Mouse (Mus musculus) right cerebral cortex, postnatal 25 days (tissue): ENCODE measurements around the gene Ssxb3.
"Not testable (repeated sequence)": the region's sequence is repeated elsewhere in the genome, so short reads cannot be mapped to it uniquely, and the experiment has no call there.

Experiments used
- DNase-seq: peaks from one replicate; pipeline ENCODE4 v3.0.0; 2022

Gene Ssxb3

DNA sequence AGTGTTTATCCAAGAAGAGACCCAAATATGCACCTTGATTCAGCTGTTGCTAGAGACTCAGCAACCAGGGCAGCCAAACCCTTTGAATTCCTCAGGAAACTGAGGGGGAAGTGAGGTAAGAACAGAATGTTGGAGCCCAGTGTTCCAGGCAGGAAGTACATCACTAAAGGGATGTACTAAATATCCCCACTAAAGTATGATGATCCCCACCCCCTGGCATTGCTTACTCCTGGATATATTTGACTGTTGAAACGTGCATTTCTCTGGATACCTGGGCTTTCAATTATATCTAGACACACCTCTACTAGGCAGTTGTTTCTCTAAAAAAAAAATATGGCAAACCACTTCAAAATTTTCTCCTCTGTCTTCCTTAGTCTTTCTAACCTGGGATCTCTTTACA lies at the start of gene Ssxb3:
Gene Ssxb3 (minus strand): TSS at position 101 of the 400 bp plus-strand sequence.
- DNase-seq, result not testable (repeated sequence)

DNA sequence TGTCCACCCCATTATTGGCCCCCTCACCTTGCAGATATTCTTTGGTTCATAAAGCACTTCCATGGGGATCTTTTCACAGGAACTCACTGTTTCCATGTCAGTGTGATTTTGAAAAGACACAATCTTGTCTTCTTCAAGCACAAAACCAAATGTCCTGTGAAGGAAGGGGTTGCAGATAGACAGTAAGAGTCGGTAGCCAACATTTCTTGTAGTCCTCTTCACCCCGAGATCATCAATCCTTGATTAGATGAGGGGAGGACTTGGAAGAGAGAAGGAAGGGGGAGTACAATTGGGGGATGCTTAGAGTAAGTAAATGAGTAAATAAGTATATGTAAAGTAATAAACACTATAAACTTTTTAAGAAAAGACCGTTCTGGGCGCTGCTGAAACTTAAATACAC lies 43.5 kb downstream of the Ssxb3 start, which contains the start of gene Ssxb6:
Gene Ssxb6 (minus strand): TSS at position 101 of the 400 bp plus-strand sequence.
- DNase-seq, result not testable (repeated sequence)
